Mouse (Mus musculus) myocyte (in vitro differentiated cells): ENCODE data around the gene Magi3. TPM values are rescaled to one million over a fixed set of nuclear protein-coding genes. Genes with fewer than 3 reads are reported as not detected.

Experiments used
- H3K27me3 ChIP-seq: one replicate; pipeline ENCODE4 v1.6.1; 2011; ENCODE audit not compliant: control insufficient read depth, insufficient read depth, insufficient read length
- H3K36me3 ChIP-seq: one replicate; pipeline ENCODE4 v1.6.1; 2011; ENCODE audit not compliant: control insufficient read depth, insufficient read depth
- H3K4me2 ChIP-seq: one replicate; pipeline ENCODE4 v1.6.1; 2011; ENCODE audit warnings: low read depth, control low read depth
- H3K4me3 ChIP-seq: one replicate; pipeline ENCODE4 v1.5.1; 2011; ENCODE audit warnings: mild to moderate bottlenecking, control low read depth, moderate library complexity
- H3K79me2 ChIP-seq: one replicate; pipeline ENCODE4 v1.6.1; 2011; ENCODE audit not compliant: control insufficient read depth, insufficient read depth
- H3ac ChIP-seq: one replicate; pipeline ENCODE4 v1.6.1; 2011; ENCODE audit not compliant: control insufficient read depth, insufficient read length
- CEBPB ChIP-seq: IDR thresholded peaks from 2 replicates; pipeline ENCODE4 v1.6.1; 2011; ENCODE audit warnings: mild to moderate bottlenecking, moderate library complexity; ENCODE audit not compliant: poor library complexity, insufficient read depth, severe bottlenecking
- E2F4 ChIP-seq: IDR thresholded peaks from one replicate; pipeline ENCODE4 v1.6.1; 2011; ENCODE audit warnings: mild to moderate bottlenecking, control low read depth, moderate library complexity; ENCODE audit not compliant: insufficient read depth
- MAX ChIP-seq: IDR thresholded peaks from one replicate; pipeline ENCODE4 v1.6.1; 2011; ENCODE audit warnings: low read depth, mild to moderate bottlenecking, control low read depth
- MYOD1 ChIP-seq, 3 experiments: IDR thresholded peaks; one replicate each; pipeline ENCODE4 v1.6.1; 2011; ENCODE audit warnings: control low read depth in 2 of 3, low read depth in 2 of 3, mild to moderate bottlenecking in 2 of 3, moderate library complexity in 1 of 3; ENCODE audit not compliant: insufficient read length in 2 of 3, control insufficient read depth in 1 of 3
- MYOG ChIP-seq, 3 experiments: IDR thresholded peaks; one replicate each; pipeline ENCODE4 v1.6.1; 2011; ENCODE audit warnings: control low read depth in 2 of 3, low read depth in 2 of 3, mild to moderate bottlenecking in 2 of 3; ENCODE audit not compliant: insufficient read length in 2 of 3, control insufficient read depth in 1 of 3, insufficient read depth in 1 of 3
- POLR2A ChIP-seq: IDR thresholded peaks from one replicate; pipeline ENCODE4 v1.6.1; 2011; ENCODE audit warnings: low read depth, mild to moderate bottlenecking, control low read depth, moderate library complexity; ENCODE audit not compliant: insufficient read length
- POLR2AphosphoS2 ChIP-seq: IDR thresholded peaks from one replicate; pipeline ENCODE4 v1.6.1; 2011; ENCODE audit warnings: low read depth, control low read depth; ENCODE audit not compliant: insufficient read length
- REST ChIP-seq: IDR thresholded peaks from one replicate; pipeline ENCODE4 v1.6.1; 2011; ENCODE audit warnings: mild to moderate bottlenecking, control low read depth, moderate library complexity; ENCODE audit not compliant: insufficient read depth, insufficient read length
- SRF ChIP-seq: IDR thresholded peaks from one replicate; pipeline ENCODE4 v1.6.1; 2011; ENCODE audit warnings: low read depth; ENCODE audit not compliant: control insufficient read depth, insufficient read length
- TCF12 ChIP-seq: IDR thresholded peaks from one replicate; pipeline ENCODE4 v1.6.1; 2011; ENCODE audit warnings: mild to moderate bottlenecking, control low read depth; ENCODE audit not compliant: poor library complexity, insufficient read depth, severe bottlenecking
- TCF3 ChIP-seq: IDR thresholded peaks from one replicate; pipeline ENCODE4 v1.6.1; 2011; ENCODE audit warnings: low read depth, control low read depth; ENCODE audit not compliant: insufficient read length
- USF1 ChIP-seq: IDR thresholded peaks from one replicate; pipeline ENCODE4 v1.6.1; 2011; ENCODE audit warnings: low read depth, mild to moderate bottlenecking, control low read depth, moderate library complexity
- polyA plus RNA-seq: library from polyadenylated mRNA; unstranded; fragments of >200 nt; fragmentation: generic; extraction: Trizol; gene quantifications from one replicate; pipeline ENCODE4 v1.2.1, GENCODE M21; 2012; ENCODE audit warnings: missing spikeins

Magi3 gene
- polyA plus RNA-seq, 1 experiment, result 5.5 TPM

- no peak overlapping the region for H3K4me3 ChIP-seq
- peaks cover 4% of the 10 kb centered on the region for H3K36me3 ChIP-seq
- H3K27me3 ChIP-seq, result no peaks in the 10 kb centered on the region
- H3K4me2 ChIP-seq, result no peak overlapping the region
- H3K79me2 ChIP-seq, result no peaks in the 10 kb centered on the region
- no peak overlapping the region for H3ac ChIP-seq
- TF ChIP-seq TCF12 (no peak), MYOD1 (IDR thresholded peaks at IDR 0.05; ENCODE audit: control insufficient read depth in 1 of 3, insufficient read length in 2 of 3, low read depth in 2 of 3) (peak in 1 of 3 experiments; percentile 47)
These were observed 124.2 kb downstream of the Magi3 start for GRCm38 (mm10) chr3:104095936-104096335.

- Histone ChIP-seq H3K4me3 (no peak overlapping the region), H3ac (no peak overlapping the region), H3K27me3 (no peaks in the 10 kb centered on the region), H3K4me2 (no peak overlapping the region), H3K36me3 (peaks cover 4% of the 10 kb centered on the region), H3K79me2 (no peaks in the 10 kb centered on the region)
- no peak for TF ChIP-seq MYOG (IDR thresholded peaks at IDR 0.05; ENCODE audit: control insufficient read depth in 1 of 3, insufficient read depth in 1 of 3, insufficient read length in 2 of 3, low read depth in 2 of 3)
- no peak for TF ChIP-seq SRF
- TF ChIP-seq CEBPB, result no peak
- no peak for TF ChIP-seq USF1
- no peak for TF ChIP-seq E2F4
- no peak for TF ChIP-seq POLR2A
- no peak for TF ChIP-seq MYOD1 (IDR thresholded peaks at IDR 0.05; ENCODE audit: control insufficient read depth in 1 of 3, insufficient read length in 2 of 3, low read depth in 2 of 3)
- TF ChIP-seq TCF12, result no peak
- TF ChIP-seq REST, result no peak
- no peak for TF ChIP-seq TCF3
- TF ChIP-seq POLR2AphosphoS2, result no peak
- no peak for TF ChIP-seq MAX
These were observed 125.5 kb downstream of the Magi3 start for GRCm38 (mm10) chr3:104094646-104095045.

- Histone ChIP-seq H3K4me2 (peak overlapping the region; percentile 21), H3K27me3 (no peaks in the 10 kb centered on the region)
- TF ChIP-seq CEBPB (no peak), SRF (no peak)
These were observed 127.4 kb downstream of the Magi3 start for GRCm38 (mm10) chr3:104092759-104093158.

GRCm38 (mm10) chr3:104082031-104082430 is 138.1 kb downstream of the Magi3 start:
- Histone ChIP-seq H3ac (no peak overlapping the region), H3K4me2 (no peak overlapping the region), H3K79me2 (no peaks in the 10 kb centered on the region), H3K27me3 (no peaks in the 10 kb centered on the region), H3K4me3 (no peak overlapping the region), H3K36me3 (peaks cover 16% of the 10 kb centered on the region)
- TF ChIP-seq TCF12 (no peak), USF1 (no peak), E2F4 (no peak), POLR2A (no peak), MAX (no peak), POLR2AphosphoS2 (no peak), TCF3 (no peak), MYOD1 (IDR thresholded peaks at IDR 0.05; ENCODE audit: control insufficient read depth in 1 of 3, insufficient read length in 2 of 3, low read depth in 2 of 3) (no peak), REST (no peak), MYOG (IDR thresholded peaks at IDR 0.05; ENCODE audit: control insufficient read depth in 1 of 3, insufficient read depth in 1 of 3, insufficient read length in 2 of 3, low read depth in 2 of 3) (no peak), SRF (no peak), CEBPB (no peak)

More at GRCm38 (mm10) chr3:104092759-104093158, 127.4 kb downstream of the Magi3 start:
- Histone ChIP-seq H3K36me3 (peaks cover 4% of the 10 kb centered on the region), H3K4me3 (no peak overlapping the region), H3K79me2 (no peaks in the 10 kb centered on the region), H3ac (no peak overlapping the region)

- Histone ChIP-seq H3K36me3 (peaks cover 11% of the 10 kb centered on the region), H3K27me3 (no peaks in the 10 kb centered on the region), H3K4me3 (no peak overlapping the region), H3K4me2 (no peak overlapping the region), H3ac (no peak overlapping the region), H3K79me2 (no peaks in the 10 kb centered on the region)
- TF ChIP-seq REST, result no peak
- no peak for TF ChIP-seq USF1
- TF ChIP-seq MAX, result no peak
- no peak for TF ChIP-seq E2F4
- TF ChIP-seq TCF3, result no peak
These were observed 141.4 kb downstream of the Magi3 start for GRCm38 (mm10) chr3:104078725-104079124.
